Mouse (Mus musculus): Measurements from ENCODE around the gene Gm49361.
A peak's percentile ranks its signal among the peaks of the same experiment; 100 is the strongest.
"Not testable (repeated sequence)": the region's sequence is repeated elsewhere in the genome, so short reads cannot be mapped to it uniquely, and the experiment has no call there.

Gene Gm49361

DNA sequence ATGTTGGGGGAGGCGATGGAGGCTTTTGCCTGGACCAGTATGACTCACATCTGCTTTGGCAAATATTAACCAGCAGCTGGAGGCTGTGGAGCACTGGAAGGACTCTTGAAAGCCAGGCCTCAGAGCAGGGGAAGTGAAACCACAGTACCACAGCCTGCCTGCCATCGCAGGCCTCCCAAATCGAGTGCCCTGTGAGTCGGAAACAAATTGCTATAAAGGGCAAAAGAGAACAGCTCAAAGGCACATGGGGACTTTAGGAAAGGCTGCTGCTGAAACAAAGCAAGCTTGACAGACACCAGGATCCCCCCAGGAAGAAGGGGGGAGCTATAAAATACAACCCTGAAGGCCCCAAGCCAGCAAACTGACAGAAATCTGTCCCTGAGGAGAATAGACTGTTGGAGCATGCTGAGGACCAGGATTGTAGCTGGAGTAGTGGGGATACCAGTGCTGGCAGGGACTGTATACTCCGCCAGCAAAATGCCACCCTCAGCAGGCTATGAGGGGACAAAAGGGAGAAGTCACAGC, 15.9 kb downstream of the Gm49361 start:
- DNase-seq = no peak

DNA sequence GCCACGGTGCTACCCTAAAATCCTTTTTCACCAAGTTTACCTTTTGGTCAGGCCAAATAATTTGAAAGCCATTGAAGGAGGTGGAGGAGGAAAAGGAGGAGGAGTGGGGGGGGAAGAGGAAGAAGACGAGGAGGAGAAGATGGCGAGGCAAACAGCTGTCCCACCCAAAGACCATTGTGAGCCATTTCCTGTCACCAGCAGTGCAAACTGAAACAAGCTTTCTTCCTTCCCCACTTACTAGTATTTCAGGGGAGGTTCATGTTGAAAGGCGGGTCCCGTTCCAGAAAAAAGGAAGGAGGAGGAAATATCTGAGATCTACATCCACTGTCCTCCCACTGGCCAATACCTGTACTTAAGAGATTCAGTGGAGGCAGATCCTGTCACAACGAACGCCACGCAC, 16.5 kb downstream of the Gm49361 start:
- no peak for DNase-seq

DNA sequence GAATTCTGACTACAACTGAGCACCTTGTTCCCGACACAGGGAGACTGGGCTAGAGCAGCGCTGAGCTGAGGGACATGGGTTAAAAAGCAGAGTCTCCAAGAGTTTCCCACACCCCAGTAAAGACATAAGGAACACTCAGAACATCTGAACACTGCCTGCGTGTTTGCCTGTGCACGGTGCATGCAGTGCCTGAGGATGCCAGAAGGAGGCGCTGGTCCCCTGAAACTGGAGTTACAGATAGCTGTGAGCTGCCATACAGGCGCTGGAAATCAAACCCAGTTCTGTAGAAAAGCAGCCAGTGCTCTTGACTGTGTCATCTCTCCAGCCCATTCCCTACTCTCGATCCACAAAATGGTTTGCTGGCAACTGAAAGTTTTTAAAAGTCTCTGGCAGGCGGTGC, 19.7 kb downstream of the Gm49361 start:
- no peak for DNase-seq

DNA sequence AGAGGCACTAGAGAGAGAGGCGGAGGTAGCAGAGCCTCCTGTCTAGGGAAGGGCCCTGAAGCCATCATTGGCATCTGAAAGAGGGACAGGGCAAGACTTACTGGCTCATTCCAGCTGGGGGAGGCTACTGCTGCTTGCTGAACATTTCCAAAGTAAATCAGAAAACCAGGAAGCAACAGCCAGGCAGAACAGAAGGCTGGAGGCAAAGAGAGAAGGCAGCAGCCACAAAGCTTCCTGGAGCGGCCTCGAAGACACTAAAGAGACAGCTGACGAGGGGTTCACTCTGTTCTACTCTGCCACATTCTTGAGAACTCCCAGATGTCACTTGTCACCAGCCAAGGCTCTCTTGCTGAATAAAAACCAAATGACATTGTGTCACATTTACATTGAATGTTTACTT, 21.4 kb downstream of the Gm49361 start:
- no peak for DNase-seq

DNA sequence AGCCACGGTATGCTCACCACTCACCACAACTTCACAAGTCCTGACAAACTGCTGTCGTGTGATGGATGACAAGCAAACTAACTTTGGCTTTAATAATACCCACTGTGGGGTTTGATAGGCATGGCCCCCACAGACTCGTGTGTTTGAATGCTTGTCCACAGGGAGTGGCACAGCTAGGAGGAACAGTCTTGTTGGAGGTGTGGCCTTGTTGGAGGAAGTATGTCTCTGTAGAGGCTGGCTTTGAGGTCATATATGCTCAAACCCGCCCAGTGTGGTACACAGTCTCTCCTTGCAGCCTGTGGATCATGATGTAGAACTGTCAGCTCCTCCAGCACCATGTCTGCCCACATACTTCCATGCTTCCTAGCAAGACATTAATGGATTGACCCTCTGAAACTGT, 27.7 kb downstream of the Gm49361 start:
- DNase-seq = no peak

DNA sequence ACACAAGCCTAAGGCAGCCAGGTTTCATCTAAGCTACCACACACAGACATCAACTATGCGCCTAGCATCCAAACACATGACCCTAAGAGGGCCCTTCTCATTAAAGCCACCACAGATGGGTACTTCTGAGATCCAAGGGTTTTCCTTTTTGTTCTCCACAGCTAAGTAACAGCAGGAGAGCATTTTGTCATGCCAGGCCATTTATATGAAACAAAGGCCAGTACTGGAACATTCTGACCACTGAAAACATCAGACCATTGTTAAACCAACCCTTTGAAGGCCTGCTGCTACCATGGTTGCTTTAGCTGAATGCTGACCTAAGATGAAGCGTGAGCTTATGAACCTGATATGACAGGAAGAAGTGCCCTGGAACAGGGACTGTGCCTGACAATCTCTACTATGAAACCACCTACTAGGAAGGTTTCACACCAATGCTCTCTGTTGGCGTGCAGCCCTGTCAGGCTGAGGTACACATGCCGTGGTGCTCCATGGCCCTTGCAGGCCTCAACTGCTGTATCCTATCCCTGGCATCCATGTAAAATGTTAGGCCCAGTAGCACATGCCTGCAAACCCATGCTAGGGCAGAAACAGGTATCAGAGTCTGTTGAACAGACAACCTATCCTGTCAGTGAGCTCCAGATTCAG, 29.2 kb downstream of the Gm49361 start:
- peak; percentile 44 for DNase-seq

DNA sequence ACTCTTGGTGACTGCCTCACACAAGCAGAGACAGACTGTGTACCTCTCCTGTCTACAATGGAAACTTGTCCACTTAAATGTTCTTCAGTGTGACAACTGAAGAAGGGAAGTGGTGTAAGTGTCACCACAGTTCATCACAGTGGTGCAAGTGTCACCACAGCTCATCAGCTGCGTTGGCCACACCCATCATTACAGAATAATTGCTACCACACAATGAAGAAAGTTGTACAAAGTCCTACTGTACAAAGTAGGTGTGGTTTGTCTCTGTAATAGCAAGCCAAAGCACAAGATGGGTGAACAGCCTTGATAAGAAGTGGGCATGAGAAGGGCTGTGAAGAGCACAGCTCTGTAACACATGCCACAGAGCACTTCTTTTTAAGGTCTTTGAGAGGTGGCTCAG, 33.0 kb downstream of the Gm49361 start:
- no peak for DNase-seq

DNA sequence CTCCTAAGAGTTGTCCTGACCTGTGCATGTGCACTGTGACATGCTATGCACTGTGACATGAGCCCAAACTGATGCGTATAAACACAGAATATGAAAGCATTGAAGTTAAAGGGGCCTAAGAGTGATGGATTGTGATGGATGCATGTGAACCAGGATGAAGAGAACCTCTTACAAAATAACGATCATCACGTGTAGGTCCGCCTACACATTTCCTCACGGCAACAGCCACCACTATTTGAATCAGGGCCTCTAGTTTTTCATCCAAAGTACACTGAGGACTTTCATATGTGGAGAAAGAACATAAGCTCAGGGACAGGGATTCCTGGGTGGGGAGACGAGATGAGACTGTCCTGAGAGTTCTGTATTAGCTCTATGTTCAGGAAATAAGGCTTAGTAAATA, 34.8 kb downstream of the Gm49361 start:
- no peak for DNase-seq

DNA sequence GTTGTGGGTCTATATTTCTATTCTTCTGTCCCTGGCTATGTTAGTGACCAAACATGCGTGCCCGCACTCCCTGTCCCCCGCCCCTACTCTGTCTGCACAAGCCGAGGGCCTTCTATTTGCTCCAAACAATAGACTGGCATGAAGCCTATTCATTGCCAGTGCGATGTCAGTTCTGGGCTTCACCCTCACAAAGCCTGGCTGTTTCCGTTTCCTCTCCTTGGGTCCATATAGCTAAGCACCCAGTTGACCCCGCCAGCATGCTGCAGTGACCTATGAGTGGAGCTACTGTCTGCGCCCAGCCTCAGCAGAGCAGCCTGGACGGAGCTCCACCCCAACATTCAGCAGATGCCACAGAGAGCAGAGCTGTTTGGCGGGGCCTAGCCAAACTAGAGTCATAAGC, 36.7 kb downstream of the Gm49361 start:
- DNase-seq = no peak

DNA sequence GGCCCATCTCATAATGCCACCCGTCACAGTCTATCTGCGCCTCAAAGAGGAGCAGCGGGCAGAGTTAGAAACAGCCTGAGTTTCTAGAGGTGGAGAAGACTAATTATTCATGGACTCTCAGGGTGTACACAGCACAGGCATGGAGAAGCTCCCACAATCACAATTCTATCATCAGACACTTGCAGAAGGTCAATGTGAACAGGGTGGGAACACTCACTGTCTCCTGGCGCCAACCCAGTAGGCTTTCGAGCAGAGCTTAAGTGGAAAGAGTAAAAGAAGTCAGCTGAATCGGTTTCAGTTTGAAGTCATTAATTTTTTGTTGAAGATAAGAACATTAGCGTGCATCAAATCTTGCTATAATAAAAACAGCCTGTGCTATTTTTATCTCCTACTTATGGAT, 37.3 kb downstream of the Gm49361 start:
- DNase-seq = no peak

DNA sequence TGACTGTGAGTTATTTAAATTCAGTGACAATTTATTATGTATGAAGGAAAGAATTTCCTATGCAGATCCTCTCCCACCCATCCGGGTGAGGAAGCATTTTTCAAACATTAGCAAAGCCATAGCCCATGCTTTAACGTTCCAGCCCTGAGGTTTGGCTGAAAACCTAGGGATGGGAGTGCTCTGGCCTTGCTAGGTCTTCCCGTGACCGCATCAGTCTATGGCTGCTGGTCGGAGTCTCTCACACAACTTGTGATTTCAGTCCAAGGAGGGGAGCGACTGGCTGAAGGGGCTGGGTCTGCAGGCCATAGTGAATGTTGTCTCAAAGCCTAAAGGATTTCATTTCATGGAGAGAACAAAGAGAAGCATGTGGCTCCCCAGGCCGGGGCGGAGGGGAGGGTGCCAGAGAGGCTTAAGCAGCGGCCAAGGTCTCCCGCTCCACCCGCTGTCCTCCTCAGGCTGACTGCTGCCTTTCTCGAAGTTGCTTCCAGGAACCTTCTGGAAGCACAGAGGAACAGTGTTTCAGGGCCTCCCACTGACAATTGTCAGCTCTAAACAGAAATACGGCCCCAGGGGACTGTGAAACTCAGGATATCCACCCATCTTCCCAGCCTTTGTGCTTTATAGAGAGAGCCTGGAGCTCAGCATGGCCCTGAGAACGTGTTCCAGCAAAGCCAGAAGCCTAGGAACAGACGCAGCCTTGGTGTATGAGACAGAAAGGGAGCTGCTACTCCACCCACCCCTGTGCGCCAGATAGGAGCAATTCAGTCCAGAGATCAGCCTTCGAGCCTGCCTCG, 38.6 kb downstream of the Gm49361 start:
- DNase-seq = no peak

DNA sequence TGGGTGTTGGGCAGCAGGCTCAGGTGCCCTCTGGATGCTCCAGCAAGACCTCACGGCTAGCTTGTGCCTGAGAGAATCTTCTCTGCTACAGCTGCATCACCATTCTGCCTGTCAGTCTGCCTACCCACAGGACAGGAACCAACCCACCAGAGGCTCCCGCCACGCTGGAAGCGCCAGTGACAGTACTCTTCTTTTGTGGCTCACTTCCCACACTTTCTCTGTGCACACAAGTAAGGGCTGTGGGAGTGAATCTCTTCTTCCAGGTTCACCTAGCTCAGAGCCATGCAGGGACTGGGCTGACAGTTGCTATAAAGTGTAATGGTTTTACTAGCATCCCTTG, 39.2 kb downstream of the Gm49361 start:
- no peak for DNase-seq

DNA sequence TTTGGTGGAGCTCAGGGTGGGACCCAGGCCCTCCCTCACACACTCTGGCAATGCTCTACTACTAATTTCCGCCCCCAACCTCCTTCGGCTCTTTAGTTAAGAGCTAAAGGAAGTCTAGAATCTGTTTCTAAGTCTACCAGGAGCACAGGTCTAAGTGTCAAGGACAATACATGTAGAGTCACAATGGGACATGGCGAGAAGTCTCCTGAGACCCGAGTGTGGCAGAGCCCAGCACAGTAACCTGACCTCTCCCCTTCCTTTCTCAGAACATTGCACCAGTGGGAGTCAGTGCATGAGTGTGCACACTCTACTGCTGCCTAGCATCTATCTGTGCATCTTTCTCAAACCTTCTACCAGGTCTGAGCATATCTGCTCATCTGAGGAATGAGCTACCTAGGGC, 40.1 kb downstream of the Gm49361 start:
- no peak for DNase-seq

DNA sequence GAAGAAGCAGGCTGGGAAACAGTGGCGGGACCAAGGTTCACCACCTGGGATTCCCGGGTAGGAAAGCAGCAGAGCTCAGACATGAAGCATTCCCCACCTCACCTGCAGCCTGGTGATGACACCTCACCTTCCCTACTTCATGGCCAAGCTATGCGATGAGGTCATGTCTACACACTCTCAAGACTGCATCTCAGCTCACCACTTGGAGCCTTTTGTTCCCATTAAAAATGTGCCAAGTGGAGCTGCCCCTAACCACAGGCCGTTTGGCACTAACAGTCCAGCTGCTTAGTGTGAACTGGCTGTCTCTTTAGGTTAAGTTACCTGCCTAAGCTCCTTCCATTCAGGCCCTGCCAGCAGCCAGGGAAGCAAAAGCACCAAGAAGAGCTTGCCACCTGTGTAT, 40.8 kb downstream of the Gm49361 start:
- no peak for DNase-seq

DNA sequence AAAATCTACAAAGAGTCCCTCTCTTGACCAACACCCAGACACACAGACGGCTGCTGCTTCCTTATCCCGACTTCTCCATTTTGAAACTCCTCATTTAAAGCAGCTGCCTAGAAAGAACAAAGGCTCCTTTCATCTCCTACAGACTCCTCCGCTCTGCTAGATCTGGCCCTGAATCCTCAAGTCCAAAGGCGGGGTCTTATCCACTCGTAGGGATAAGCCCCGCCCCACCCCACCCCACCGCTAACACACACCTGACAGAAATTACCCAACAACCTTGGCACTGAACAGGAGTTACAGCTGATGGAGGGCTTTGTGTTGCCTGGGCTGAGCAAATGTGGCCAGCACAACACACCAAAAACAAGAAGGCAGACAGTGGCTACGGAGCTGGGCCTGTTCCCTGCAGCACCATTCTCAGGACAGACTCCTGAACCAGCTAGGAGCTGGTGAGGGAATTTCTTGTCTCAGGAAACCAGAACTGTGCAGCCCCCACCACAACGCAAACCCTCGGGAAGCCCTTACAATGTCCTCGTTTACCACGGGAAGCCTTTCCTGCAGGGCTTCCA, 43.9 kb downstream of the Gm49361 start:
- DNase-seq = no peak

DNA sequence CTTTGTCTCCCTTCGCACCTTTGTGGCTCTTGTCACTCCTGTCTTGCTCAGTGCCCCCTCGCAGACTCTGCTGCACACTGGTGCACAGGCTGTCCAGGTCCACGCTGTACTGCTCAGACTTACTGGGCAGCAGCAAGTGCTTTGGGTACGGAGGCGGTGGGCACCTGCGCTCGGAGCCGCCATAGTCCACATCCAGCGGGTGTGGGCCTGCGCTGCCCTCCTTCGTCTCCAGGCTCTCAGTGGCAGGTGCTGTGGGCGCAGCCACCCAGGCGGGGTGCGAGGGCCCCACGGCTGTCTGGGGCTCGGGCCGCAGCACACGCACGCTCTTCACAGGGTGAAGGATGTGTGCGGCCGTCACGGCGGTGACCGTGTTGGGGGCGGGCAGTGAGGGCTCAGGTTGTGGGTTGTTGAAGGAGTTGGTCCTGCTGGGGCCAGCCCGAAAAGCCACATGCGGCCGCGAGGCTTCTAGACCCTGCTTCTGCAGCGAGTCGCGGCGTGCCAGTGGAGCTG, 46.4 kb downstream of the Gm49361 start:
- no peak for DNase-seq

DNA sequence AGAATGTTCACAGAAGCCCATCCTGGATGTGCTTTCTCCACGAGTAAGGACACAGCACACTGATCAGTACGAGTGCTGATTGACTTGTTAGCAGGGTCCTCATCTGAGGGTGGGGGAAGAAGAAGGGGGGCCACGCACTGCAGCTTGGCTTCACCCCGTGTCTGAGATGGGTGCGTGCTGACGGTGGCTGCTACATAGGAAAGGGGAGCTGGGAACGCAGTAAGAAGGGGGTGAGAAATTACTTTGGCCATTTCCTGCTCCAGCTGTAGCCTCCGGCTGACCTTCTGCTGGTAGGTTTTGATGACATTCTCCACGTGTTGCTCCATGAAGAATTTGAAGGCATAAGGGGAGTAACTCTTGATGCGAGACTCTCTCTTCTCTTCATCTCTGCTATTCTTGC, 46.9 kb downstream of the Gm49361 start:
- DNase-seq = no peak

DNA sequence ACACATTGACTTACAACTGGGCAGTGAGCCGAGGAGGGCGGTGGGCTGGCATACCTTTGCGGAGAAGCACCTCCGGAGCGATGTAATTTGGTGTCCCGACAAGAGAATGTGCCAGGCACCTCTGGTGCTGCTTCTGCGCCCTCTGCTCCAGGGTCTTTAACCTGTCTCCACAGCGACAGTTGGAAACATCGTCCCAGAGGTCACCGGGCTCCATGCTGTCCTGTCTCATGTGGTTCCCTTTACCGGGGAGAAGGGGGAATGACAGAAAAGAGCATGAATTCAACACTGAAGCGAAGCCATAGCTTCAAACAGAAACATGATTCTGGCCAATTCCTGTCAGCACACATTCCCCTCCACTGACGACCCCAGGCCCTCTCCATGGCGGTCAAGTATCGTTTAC, 49.8 kb downstream of the Gm49361 start:
- no peak for DNase-seq

DNA sequence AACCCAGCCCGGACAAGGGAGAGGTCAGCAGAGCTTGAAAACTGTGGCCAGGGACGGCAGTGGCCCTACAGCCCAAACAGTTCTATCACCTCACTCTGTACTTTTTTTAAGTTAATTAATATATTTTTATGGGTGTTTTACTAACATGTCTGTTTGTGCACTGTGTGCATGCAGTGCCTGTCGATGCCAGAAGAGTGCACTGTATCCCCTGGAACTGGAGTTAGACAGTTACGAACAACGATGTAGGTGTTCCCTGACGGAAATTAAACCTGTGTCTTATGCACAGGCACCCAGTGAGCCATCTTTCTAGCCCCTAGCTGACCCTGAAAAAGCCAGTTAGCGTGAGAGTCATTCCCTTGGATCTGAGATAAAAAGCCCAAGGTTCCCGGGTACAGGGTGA, 50.4 kb downstream of the Gm49361 start:
- no peak for DNase-seq

DNA sequence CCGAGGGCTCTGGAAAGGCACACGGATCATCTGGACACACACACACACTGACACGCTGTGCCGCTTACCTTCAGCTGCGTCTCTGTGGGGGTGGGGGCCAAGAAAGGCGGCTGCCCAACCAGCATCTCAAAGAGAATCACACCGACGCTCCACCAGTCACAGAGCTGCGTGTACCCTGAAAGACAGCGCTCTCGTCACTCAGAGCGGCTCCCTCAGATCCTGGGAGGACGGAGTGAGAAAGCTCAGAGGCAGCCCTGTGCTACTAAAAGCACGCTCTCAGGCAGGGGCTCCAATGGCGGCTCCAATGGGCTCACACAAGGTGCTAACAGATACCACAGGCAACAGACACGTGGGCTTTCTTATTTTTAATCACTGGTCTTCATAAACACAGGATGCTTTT, 51.7 kb downstream of the Gm49361 start:
- no peak for DNase-seq

DNA sequence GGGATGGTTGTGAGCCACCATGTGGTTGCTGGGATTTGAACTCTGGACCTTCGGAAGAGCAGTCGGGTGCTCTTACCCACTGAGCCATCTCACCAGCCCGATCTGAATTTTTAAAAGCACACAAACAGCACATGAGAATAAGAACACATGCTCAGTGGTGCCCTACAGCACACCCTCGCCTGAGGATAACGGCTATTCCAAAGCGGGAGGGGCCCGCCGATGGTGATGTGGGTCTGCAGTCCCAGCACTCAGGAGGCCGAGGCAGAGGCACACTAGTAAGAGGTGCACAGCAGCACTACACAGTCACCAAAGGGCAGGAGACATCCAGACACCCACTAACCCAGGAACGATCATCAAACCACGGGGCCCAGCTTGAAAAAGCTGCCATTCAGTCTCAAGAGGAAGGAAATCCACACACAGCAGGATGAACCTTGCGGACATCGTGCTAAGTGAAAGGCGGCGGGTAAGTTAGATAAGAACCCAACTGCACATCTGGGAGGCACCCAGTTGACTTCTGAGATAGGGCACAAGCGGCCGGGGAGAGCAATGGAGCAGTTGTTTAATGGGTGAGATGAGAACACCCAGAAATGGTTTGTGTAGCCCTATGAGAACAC, 53.3 kb downstream of the Gm49361 start:
- DNase-seq = no peak

DNA sequence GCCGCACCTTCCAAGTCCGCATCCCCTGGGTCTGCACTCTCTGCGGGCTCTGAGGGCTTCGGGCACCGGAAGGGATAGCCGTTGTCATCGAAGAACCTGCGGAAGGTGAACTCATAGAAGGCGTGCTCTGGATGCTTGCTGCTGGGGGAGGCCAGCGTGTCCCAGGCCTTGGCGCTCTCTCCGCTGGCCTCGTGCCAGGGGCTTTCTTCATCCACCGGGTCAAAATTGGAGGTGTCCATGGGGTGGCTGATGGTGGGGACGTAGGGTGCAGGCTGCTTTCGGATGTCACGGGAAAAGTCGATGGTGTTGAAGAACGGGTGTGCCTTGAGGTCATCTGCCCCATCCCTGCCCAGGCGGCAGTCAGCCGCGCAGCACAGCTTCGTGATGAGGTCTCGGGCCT, 54.6 kb downstream of the Gm49361 start:
- DNase-seq = no peak

DNA sequence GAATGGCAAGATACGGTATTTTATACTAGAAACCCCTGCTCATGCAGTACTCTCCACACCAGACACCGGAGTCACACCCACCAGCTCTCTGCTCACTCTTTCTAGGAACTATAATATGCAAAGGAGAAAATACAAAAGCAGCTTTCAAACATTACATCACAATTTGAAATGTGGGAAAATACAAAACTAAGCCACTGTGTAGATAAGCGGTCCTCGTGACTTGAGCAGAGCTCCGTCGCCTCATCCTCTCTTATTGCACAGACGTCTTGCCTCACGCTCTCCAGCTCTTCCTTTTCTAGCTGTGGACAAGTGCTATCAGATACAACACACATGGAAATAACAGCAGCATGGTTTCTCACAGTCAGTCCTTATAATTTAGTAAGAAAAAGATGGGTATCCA, 55.2 kb downstream of the Gm49361 start:
- DNase-seq = no peak

DNA sequence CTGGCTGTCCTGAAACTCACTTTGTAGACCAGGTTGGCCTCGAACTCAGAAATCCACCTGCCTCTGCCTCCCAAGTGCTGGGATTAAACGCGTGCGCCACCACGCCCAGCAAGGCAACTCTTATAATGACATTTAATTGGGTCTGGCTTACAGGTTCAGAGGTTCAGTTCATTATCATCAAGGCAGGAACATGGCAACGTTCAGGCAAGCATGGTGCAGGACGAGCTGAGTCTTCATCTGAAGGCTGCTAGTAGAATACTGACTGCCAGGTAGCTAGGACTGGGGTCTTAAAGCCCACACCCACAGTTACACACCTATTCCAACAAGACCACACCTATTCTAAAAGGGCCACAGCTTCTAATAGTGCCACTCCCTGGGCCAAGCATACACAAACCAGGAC, 57.8 kb downstream of the Gm49361 start:
- DNase-seq = not testable (repeated sequence)
